Mouse (Mus musculus) bone marrow macrophage, adult 2 months (primary cell): ENCODE data around the gene Actb.

Experiments
- CTCF ChIP-seq: IDR thresholded peaks from 2 replicates; pipeline ENCODE4 v1.5.1; 2012; ENCODE audit warnings: low read depth, mild to moderate bottlenecking, low read length, moderate library complexity
- POLR2A ChIP-seq: IDR thresholded peaks from 2 replicates; pipeline ENCODE4 v1.6.1; 2012; ENCODE audit warnings: mild to moderate bottlenecking, low read depth, low read length, borderline replicate concordance

DNA sequence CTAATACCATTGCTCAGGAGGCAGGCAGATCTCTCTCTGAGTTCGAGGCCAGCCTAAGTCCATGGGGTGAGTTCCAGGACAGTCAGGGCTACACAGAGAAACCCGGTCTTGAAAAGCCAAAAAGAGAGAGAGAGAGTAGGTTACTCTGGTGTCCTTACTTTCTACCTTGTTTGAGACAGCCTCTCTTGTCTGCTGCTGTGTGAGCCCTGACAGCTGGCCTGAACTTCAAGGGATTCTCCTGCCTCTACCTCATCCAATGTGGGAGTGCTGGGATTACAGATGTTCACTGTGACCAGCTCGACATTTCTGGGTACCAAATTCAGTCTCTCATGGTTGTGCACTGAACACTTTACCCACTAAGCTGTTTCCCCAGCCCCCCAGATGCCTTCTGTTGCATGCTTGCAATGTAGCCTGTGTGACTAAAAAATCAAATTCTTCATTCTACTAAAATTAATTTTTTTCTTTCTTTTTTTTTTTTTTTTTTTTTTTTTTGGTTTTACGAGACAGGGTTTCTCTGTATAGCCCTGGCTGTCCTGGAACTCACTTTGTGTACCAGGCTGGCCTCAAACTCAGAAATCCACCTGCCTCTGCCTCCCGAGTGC is 6.5 kb downstream of the Actb start:
- TF ChIP-seq CTCF: no peak
- TF ChIP-seq POLR2A: no peak
